Mouse (Mus musculus) heart, embryonic 16.5 days (tissue): ENCODE data around the gene Atp2a2. TPM values are rescaled to one million over a fixed set of nuclear protein-coding genes. Genes with fewer than 3 reads are reported as not detected.
A peak's percentile ranks its signal among the peaks of the same experiment; 100 is the strongest.
"Not testable (repeated sequence)": the region's sequence is repeated elsewhere in the genome, so short reads cannot be mapped to it uniquely, and the experiment has no call there.

Experiments
- ATAC-seq: fragments of 200-750 bp; cut with Nextera tagmentation; replicated peaks from 2 replicates; pipeline ENCODE4 v1.8.0; 2017; ENCODE audit warnings: moderate number of reproducible peaks; ENCODE audit not compliant: insufficient read depth, low FRiP score; ENCODE audit errors: extremely low read depth
- H3K27ac ChIP-seq: fragments of 300-500 bp; sonication (generic); 2 replicates; pipeline ENCODE4 v1.5.1; 2014; ENCODE audit warnings: mild to moderate bottlenecking, low read length, control low read depth, moderate library complexity
- H3K27me3 ChIP-seq: fragments of 300-500 bp; sonication (generic); 2 replicates; pipeline ENCODE4 v1.6.1; 2014; ENCODE audit warnings: low read length, mixed read lengths; ENCODE audit not compliant: control insufficient read depth, insufficient read depth
- H3K36me3 ChIP-seq: fragments of 300-500 bp; sonication (generic); 2 replicates; pipeline ENCODE4 v1.6.1; 2014; ENCODE audit not compliant: control insufficient read depth, insufficient read depth
- H3K4me1 ChIP-seq: fragments of 300-500 bp; sonication (generic); 2 replicates; pipeline ENCODE4 v1.6.1; 2014; ENCODE audit warnings: low read length, mixed read lengths; ENCODE audit not compliant: control insufficient read depth, insufficient read depth
- H3K4me2 ChIP-seq: fragments of 300-500 bp; sonication (generic); 2 replicates; pipeline ENCODE4 v1.6.1; 2014; ENCODE audit warnings: low read depth, mild to moderate bottlenecking, control low read depth, low read length
- H3K4me3 ChIP-seq: fragments of 300-500 bp; sonication (generic); 2 replicates; pipeline ENCODE4 v1.5.1; 2014; ENCODE audit warnings: mild to moderate bottlenecking, control low read depth, low read length
- H3K9ac ChIP-seq: fragments of 300-500 bp; sonication (generic); 2 replicates; pipeline ENCODE4 v1.6.1; 2014; ENCODE audit warnings: low read length, control low read depth
- H3K9me3 ChIP-seq: fragments of 300-500 bp; sonication (generic); replicated peaks from 2 replicates; pipeline ENCODE4 v1.6.1; 2016; ENCODE audit warnings: low read length; ENCODE audit not compliant: control insufficient read depth
- WGBS: fragments of 180-500 bp; shearing (Covaris S2); extraction: QIAGEN DNeasy Blood & Tissue Kit; methylation state at CpG from one replicate; pipeline ENCODE4 v1.1.7; 2014; 5-methylcytosine and 5-hydroxymethylcytosine counted together
- polyA plus RNA-seq: library from polyadenylated mRNA; unstranded; fragments of >200 nt; fragmentation: Nextera tagmentation; extraction: Ambion mirVana; gene quantifications from 2 replicates; pipeline ENCODE4 v1.2.1, GENCODE M21; 2015

Atp2a2 gene
- polyA plus RNA-seq, 1 experiment from 2014 or later: 306 TPM

- WGBS: under 1% methylated on average over 73 of the region's 73 CpGs
- no peaks in the 10 kb centered on the region for H3K27me3 ChIP-seq
- H3K27ac ChIP-seq: peak overlapping the region; percentile 89
- H3K4me1 ChIP-seq: peaks cover 18% of the 10 kb centered on the region
- H3K4me3 ChIP-seq: peak overlapping the region; percentile 92
- peak; percentile 85 for ATAC-seq
- H3K36me3 ChIP-seq: no peaks in the 10 kb centered on the region
- peak overlapping the region; percentile 91 for H3K4me2 ChIP-seq
- no peaks in the 10 kb centered on the region for H3K9me3 ChIP-seq
- peak overlapping the region; percentile 96 for H3K9ac ChIP-seq
Observed at GRCm38 (mm10) chr5:122422071-122422964, 79.7 kb downstream of the Atp2a2 start.

- H3K4me1 ChIP-seq: peaks cover 18% of the 10 kb centered on the region
- 21% methylated on average over 17 of the region's 17 CpGs for WGBS
- H3K27me3 ChIP-seq: no peaks in the 10 kb centered on the region
- H3K36me3 ChIP-seq: no peaks in the 10 kb centered on the region
- H3K27ac ChIP-seq: peak within 1 kb of the TSS; percentile 89
- peak within 1 kb of the TSS; percentile 92 for H3K4me3 ChIP-seq
- H3K4me2 ChIP-seq: peak within 1 kb of the TSS; percentile 91
- no peaks in the 10 kb centered on the region for H3K9me3 ChIP-seq
- peak within 1 kb of the TSS; percentile 96 for H3K9ac ChIP-seq
- 0 out of 2 replicates have a peak, but pooled peaks have one; percentile 20 for ATAC-seq
Observed at GRCm38 (mm10) chr5:122421271-122422068, 80.6 kb downstream of the Atp2a2 start, which contains the start of gene Anapc7. Gene Anapc7 (plus strand): TSS chr5:122421693.

- not testable (repeated sequence) for H3K9me3 ChIP-seq, H3K4me2 ChIP-seq, ATAC-seq, H3K27me3 ChIP-seq, H3K9ac ChIP-seq, H3K27ac ChIP-seq, H3K36me3 ChIP-seq, H3K4me3 ChIP-seq
- 54% methylated on average over 4 of the region's 4 CpGs for WGBS
- peaks cover 18% of the 10 kb centered on the region for H3K4me1 ChIP-seq
Observed at GRCm38 (mm10) chr5:122420676-122421075, 81.3 kb downstream of the Atp2a2 start.

GRCm38 (mm10) chr5:122415465-122415864 is 86.6 kb downstream of the Atp2a2 start:
- H3K4me2 ChIP-seq: no peak overlapping the region
- 86% methylated on average over 12 of the region's 12 CpGs for WGBS
- no peaks in the 10 kb centered on the region for H3K36me3 ChIP-seq
- no peak overlapping the region for H3K9ac ChIP-seq
- no peaks in the 10 kb centered on the region for H3K27me3 ChIP-seq
- H3K9me3 ChIP-seq: no peaks in the 10 kb centered on the region
- no peak overlapping the region for H3K27ac ChIP-seq
- H3K4me3 ChIP-seq: no peak overlapping the region
- ATAC-seq: no peak
- H3K4me1 ChIP-seq: no peaks in the 10 kb centered on the region

GRCm38 (mm10) chr5:122414351-122414750 is 87.7 kb downstream of the Atp2a2 start:
- no peaks in the 10 kb centered on the region for H3K4me1 ChIP-seq
- ATAC-seq: no peak
- H3K9ac ChIP-seq: no peak overlapping the region
- H3K36me3 ChIP-seq: 0 out of 2 replicates have a peak, but pooled peaks cover 9% of the 10 kb centered on the region
- H3K4me2 ChIP-seq: no peak overlapping the region
- H3K27me3 ChIP-seq: no peaks in the 10 kb centered on the region
- WGBS: 89% methylated on average over 5 of the region's 5 CpGs
- no peak overlapping the region for H3K27ac ChIP-seq
- H3K4me3 ChIP-seq: no peak overlapping the region
- H3K9me3 ChIP-seq: no peaks in the 10 kb centered on the region

GRCm38 (mm10) chr5:122412826-122413225 is 89.2 kb downstream of the Atp2a2 start:
- Histone ChIP-seq H3K9ac (no peak overlapping the region), H3K9me3 (no peaks in the 10 kb centered on the region), H3K27me3 (no peaks in the 10 kb centered on the region), H3K4me3 (no peak overlapping the region), H3K4me2 (no peak overlapping the region), H3K27ac (no peak overlapping the region), H3K4me1 (no peaks in the 10 kb centered on the region), H3K36me3 (0 out of 2 replicates have a peak, but pooled peaks cover 9% of the 10 kb centered on the region)
- ATAC-seq: no peak
- 57% methylated on average over 6 of the region's 6 CpGs for WGBS

- Histone ChIP-seq H3K4me1 (no peaks in the 10 kb centered on the region), H3K4me3 (no peak overlapping the region), H3K9me3 (no peaks in the 10 kb centered on the region), H3K9ac (no peak overlapping the region), H3K27me3 (no peaks in the 10 kb centered on the region), H3K36me3 (peaks cover 15% of the 10 kb centered on the region), H3K27ac (no peak overlapping the region), H3K4me2 (no peak overlapping the region)
- WGBS: 72% methylated on average over 5 of the region's 5 CpGs
- no peak for ATAC-seq
Observed at GRCm38 (mm10) chr5:122411892-122412291, 90.1 kb downstream of the Atp2a2 start.

GRCm38 (mm10) chr5:122409692-122410645 is 92.1 kb downstream of the Atp2a2 start:
- no peaks in the 10 kb centered on the region for H3K9me3 ChIP-seq
- no peak overlapping the region for H3K4me3 ChIP-seq
- no peaks in the 10 kb centered on the region for H3K27me3 ChIP-seq
- H3K4me2 ChIP-seq: no peak overlapping the region
- H3K9ac ChIP-seq: no peak overlapping the region
- no peak for ATAC-seq
- H3K27ac ChIP-seq: no peak overlapping the region
- no peaks in the 10 kb centered on the region for H3K4me1 ChIP-seq
- 83% methylated on average over 19 of the region's 19 CpGs for WGBS
- peaks cover 34% of the 10 kb centered on the region for H3K36me3 ChIP-seq
